Mouse (Mus musculus): ENCODE data around the gene Tmem177. TPM values are rescaled to one million over a fixed set of nuclear protein-coding genes. Genes with fewer than 3 reads are reported as not detected.

Gene Tmem177
- total RNA-seq, 4 experiments from 2014 or later, result 6.3 to 8.6 (median 7.5) TPM

DNA sequence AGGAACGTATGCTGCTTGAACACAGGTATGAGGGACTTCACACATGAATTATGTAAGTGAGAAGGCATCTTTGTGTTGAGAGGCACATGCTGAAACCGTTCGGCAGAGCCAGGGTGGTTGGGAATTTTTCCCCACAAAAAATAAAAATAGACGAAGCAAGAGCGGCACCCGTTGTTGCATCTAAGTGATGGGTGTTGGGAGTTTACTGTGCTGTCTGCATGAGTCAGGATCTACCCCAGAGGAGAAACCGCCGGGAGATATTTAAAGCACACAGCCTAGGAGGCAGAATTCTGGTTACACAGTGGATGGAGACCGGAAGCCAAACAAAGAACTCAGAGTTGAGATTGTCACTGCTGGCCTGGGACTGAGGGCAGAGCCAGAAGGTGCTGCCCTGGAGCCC, 21.9 kb downstream of the Tmem177 start:
- peak; percentile 32 to 39 for DNase-seq (ENCODE audit: low spot score in 2 of 2)

DNA sequence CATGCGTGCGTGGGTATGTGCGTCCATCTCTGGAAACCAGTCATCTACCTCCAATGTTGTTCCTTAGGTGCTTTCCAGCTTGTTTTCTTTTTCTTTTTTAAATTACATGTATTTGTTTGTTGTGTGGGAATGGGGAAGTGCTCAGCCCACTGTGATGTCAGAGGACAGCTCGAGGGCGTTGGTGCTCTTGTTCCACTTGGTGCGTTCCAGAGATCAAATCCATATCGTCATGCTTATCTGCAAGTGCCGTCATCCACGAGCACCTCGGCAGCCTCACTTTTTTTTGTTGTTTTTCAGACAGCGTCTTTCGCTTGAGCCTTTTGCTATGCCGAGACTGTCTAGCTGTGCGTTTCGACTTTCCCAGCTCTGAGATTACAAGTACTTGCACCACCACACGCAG, 23.7 kb downstream of the Tmem177 start:
- DNase-seq (ENCODE audit: low spot score in 2 of 2), result no peak

DNA sequence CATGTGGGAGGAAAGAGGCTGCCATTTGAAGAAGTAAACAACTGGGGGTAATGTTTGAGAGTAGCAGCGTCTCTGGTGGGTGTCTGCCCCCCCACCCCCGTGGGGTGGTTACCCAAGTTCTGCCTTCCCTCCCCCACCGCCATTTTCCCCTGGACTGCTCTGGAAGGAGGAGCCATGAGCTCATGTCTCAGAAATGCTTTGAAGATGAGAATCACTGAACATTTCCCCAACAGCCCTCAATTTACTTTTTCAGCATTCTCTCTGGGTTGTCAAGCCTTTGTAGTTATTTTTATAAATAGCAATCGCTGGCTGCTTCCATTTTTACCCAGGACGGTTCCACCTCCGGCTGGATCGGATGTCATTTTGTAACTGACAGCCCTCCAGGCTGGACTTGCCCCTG, 26.7 kb downstream of the Tmem177 start:
- no peak for DNase-seq (ENCODE audit: low spot score in 2 of 2)

DNA sequence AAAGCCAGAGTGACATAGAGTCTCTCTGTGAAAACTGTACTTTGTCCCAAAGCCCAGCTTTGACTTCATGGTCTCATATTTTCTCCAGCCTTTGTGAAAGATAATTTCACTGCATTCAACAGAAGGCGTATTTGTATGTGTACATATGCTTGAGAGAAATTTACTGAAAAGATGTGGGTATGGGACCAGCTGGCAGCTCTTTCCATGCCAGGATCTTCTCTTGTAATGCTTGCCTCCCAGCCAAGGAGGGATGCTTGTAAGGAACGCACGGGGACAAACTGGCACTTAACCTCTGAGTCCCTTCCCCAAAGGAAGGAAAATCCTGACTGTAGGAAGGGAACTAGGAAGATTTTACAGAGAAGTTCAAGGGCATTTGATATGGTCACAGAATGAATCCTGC, 28.7 kb downstream of the Tmem177 start:
- DNase-seq (ENCODE audit: low spot score in 2 of 2), result peak; percentile 52 to 64

DNA sequence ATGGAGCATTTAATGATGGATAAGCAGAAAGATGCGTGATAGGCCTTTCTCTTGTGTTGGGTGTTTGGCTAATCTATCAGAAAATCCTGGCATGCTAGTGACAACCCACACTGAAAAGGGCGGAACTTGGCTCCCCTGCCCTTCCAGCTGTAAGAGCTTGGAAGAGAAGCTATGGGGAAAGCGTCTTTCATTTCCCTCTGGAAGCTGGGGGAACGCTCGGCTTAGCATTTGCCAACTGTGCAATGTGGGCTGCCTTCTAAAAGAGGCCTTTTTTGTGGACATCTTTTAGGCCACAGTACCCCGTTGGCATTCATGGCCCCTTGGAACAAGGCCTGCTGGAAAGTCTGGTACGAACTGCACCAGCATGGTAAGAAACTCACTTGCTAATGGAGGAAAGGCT, 34.1 kb downstream of the Tmem177 start:
- peak; percentile 78 to 86 for DNase-seq (ENCODE audit: low spot score in 2 of 2)

DNA sequence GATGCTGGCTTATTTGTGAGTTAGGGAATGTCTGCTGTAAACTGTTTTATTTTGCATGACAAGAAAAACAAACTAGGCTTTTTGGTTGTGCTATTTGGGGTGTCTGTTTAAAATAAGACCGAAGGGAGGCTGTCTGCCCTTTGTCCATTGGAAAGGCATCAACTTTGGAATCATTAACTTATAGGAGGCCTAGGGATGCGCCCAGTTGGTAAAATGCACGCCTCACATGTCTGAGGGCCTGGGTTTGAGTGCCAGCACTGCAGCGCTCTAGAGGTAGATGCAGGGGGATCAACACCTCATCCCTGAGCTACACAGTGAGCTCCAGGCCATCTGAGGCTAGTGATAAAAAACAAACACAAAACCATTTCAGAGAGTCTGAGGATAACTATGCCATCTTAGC, 35.5 kb downstream of the Tmem177 start:
- DNase-seq (ENCODE audit: low spot score in 2 of 2), result no peak

DNA sequence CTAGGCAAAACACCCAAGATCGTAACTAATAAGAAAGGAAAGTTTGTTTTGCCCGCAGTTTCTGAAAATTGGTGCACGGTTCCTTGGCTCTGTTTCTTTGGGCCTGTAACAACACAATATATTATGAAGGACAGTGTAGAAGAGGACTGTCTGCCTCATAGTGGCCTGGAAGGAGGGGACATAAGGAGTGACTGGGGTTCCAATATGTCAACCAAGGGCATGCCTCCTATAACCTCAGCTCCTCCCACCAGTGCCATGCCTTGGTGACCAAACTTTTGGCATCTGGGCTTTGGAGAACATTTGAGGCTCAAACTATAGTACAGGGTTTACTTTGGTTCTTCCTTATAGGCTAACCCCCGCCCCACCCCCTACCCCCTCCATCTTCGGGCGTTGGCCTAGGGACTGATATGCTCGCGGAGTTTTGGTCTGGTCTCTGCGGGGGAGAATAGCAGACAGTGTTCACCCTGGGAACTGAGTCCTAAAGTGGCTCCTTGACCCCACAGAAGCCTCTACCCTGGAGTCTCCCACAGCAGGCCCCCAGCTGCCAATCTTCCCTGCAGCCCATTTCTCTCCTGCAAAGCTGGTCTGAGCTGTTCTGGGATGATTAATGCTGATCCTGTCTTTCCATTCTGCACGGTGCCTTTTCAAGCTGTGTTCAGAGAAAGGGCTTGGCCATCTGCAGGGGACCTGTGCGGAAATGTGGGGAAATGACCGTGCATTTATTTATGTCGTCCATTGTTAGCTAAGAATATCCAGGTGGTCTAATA, 44.4 kb downstream of the Tmem177 start:
- DNase-seq (ENCODE audit: low spot score in 2 of 2), result no peak

DNA sequence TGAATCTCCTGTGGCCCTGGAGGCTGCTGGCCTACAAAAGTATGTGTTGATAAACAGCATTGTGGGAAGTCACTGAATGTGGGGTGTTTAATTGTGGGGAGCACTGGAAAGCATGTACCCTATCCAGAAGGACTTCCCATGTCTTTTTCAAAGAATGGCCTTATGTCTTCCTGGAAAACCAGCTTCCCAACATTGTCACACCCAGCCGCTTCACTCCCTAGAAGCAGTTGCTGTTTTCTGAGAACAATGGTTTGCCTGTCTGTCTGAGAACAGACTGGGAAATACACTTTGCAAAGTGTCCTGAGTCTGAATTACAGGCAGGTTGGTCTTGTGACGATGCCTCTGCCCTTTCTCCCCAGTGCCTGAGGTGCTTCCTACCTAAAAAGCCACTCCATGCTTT, 45.7 kb downstream of the Tmem177 start:
- no peak for DNase-seq (ENCODE audit: low spot score in 2 of 2)

DNA sequence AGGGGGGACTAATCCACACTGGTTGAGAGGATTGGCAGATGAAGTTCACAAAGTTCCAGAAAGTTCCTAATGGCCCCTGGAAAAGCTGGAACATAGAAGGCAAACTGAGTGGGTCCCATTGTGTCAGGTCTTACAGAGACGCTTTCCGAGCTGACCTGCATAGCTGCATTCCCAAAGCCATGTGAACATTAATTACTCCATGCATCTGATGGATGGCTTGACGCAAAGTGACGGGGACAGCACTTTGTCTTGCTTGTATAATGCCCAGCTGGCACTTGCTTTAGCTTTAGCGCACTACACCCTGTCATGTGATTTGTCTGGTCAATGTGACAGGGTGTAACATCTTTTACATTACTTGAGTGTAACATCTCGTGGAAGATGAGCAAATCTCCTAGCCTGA, 47.7 kb downstream of the Tmem177 start:
- no peak for DNase-seq (ENCODE audit: low spot score in 2 of 2)

DNA sequence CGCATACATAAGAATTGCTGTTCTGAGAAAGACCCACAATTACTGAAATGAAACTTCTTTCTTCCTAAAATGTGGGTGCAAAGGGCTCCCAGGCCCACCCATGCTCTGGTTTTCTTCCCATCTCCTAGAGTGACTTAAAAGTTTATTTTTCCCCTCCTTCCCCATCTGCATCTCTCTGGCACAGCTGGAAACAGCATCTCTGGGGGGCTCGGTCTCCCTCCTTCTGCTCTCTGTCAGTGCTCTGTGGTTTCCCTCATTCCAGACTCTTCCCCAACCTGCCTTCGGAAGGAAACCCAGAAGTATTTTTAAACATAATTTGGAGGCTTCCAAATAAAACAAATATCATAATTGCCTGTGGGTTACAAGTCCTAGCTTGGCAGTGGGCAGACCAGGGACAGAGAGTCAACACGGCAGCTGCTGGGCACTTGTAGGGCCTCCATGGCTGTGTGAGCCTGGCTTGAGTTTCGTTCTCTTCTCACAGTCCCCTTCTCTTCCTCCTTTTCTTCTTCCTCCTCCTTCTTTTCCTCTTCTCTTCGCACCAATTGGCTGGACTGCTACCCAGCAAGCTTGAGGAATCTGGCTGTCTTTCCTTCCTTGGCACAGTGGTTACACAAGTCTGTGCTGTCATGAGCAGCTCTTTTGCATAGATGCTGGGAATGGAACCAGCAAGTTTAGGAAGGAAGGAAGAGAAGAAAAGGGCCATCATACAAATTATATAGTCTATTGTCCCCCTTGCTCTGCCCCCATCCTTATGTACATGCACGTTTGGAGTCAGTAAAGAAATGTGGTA, 49.3 kb downstream of the Tmem177 start:
- peak in 1 of 2 experiments; percentile 10 for DNase-seq (ENCODE audit: low spot score in 2 of 2)

DNA sequence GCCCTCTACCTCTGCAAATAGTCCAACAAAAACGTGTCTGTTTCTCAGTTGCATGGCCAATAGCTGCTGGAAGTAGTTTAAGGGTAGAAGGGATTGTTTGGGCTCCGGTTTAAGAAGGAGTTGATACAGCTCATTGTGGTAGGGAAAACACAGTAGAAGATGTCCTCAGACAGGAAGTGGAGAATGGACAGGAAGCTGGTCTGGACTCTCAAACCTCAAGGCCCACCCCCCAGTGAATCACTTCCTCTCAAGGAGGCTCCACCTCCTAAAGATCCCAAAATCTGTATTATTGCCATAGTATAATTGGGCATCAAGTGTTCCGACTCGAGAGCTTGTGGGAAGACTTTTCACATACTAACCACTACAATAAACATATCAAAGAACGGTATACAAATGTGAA, 53.4 kb downstream of the Tmem177 start:
- no peak for DNase-seq (ENCODE audit: low spot score in 2 of 2)

Other genes with a start within 250 kb of the Tmem177 start
- 10 to 100 TPM; 56.4 to 74.4 (median 63.6) TPM for gene Ptpn4, start 75.6 kb downstream of the Tmem177 start, total RNA-seq (2022)
- gene Cfap221, start 84.0 kb upstream of the Tmem177 start, total RNA-seq (2022), result 1 to 10 TPM in 1 of 4 experiments, under 1 TPM in 3; 0.47 to 1.1 (median 0.57) TPM
- gene Sctr, start 93.7 kb upstream of the Tmem177 start, total RNA-seq (2022), result 1 to 10 TPM; 1.1 to 2.7 (median 1.7) TPM
- gene Tmem37, start 160.9 kb upstream of the Tmem177 start, total RNA-seq (2022), result 1 to 10 TPM; 1.1 to 3.3 (median 1.5) TPM
- gene Dbi, start 207.9 kb upstream of the Tmem177 start, total RNA-seq (2022), result 100 to 1,000 TPM; 269 to 515 (median 389) TPM
- 1 to 10 TPM; 6.2 to 8.1 (median 7.4) TPM for gene 3110009E18Rik, start 208.0 kb upstream of the Tmem177 start, total RNA-seq (2022)